Mouse (Mus musculus): ENCODE measurements around the gene Chmp3.

The Chmp3 gene

DNA sequence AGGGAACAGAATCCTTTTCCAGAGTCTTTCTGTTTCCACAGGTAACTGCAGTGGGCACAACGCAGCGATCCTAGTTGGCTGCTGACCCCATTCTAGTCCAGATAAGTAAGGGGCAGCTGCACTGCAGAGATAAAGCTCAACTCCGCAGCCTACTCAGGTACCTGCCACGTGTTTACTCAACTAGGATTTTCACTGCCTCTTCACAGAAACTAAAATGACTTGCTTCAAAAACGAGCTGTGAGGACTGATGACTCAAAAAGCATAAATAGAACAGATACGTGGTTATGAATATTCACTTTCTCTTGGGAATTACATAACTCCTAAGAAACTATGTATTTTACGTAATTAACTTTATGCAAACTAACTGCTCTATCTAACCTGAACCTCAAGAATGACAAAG lies 66.4 kb downstream of the Chmp3 start:
- DNase-seq (ENCODE audit: low spot score), result no peak

DNA sequence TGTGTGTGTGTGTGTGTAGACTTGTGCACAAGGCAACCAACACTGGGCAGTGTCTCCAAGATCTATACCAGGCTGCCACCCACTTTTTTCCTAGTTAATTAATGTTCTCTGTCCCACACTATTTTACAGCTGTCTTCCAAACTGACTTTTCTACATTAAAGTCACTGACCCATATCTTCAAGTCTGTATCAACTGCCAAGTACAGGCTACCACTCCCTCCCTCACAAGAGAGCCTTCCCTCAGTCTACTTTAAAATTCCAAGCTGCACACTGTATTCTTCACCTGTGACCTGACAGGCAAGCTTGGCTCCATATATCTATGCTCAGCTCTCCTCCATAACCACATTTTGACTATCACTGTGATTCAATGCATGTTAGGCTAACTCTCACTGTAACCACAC lies 69.6 kb downstream of the Chmp3 start:
- DNase-seq (ENCODE audit: low spot score), result no peak

DNA sequence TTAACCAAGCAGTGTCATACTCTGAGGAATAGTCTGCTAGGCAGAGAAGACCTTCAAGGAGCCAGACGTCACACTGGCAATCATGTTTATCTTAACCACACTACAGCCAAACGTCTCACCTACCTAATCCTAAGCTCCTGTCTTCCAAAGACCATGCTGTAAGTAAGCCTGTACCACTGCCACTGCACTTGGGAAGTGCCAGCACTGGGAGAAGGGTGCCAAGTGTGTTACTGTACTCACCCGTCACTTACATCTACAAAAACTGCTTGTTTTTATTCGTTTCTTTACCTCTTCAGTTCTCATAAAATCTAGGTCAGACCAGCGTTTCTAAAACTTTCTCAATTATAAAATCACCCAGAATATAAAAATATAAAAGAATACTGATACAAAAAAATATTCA lies 73.4 kb downstream of the Chmp3 start:
- no peak for DNase-seq (ENCODE audit: low spot score)

DNA sequence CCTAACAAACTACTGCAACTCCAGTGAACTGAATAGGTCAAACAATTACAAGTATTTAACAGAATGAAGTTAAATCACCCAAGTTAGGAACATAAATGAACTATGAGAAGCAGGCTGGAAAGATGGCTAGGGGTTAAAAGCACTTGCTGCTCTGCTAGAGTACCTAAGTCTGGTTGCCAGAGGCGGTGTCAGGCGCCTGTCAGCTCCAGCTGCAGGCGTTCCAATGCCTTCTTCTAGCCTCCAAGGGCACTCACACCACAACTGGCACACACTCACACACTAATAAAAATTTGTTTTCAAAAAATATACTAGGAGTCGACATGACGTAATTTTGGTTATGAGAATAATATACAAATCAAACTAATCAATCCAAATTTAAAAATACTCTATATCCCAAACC lies 78.0 kb downstream of the Chmp3 start:
- no peak for DNase-seq (ENCODE audit: low spot score)

DNA sequence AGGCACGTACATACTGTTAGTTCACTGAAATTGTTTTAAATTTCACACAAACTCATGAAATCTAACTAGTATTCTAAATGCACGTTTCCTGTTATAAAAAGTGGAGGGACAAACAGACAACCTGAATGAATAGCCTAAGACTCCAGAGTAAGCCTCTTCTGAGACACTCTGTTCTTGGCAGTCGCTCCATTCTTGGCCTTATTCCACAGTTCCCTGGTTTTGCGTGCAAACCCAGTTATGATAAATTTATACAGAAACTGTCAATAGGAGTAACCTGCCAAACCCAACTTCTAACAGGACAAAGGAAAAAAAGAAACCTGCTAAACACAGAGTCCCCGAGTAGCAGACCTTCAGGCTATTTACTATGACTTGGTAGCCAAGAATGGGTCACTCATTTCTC lies 78.4 kb downstream of the Chmp3 start:
- DNase-seq (ENCODE audit: low spot score), result no peak

- DNase-seq (ENCODE audit: low spot score), result no peak
Measured at GRCm38 (mm10) chr6:71624723-71625122, 81.1 kb downstream of the Chmp3 start.

DNA sequence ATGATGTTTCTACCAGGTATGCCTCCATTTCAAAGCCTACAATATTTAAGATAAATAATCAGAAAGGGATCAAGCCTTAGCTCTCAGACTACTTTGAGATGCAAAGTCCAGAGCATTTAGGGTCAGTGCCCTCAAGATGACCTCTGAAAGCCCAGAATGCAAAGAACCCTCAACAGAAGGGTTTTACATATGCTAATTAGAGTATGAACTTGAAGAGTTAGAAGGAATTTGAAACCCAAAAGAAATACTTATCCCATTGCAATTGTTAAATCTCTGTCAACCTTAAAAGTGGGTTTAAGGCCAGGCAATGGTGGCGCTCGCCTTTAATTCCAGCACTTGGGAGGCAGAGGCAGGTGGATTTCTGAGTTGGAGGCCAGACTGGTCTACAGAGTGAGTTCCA lies 82.4 kb downstream of the Chmp3 start:
- no peak for DNase-seq (ENCODE audit: low spot score)

DNA sequence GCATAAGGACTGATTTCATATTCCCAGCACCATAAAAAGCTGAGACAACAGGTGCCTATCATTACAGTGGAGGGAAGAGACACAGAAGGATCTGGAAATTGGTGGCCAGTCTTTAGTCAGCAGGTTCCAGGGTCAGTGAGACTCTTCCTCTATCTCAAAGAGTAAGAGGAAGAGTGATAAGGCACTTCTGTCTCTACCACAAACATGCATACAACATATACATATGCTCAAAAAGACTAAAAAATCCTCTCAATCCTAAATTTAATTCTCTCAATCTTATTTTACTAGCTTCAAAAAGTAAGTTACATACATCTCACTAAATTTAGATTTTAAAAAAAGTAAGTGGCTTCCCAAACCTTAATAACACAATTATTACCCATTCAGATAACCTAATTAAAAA lies 83.7 kb downstream of the Chmp3 start:
- no peak for DNase-seq (ENCODE audit: low spot score)

DNA sequence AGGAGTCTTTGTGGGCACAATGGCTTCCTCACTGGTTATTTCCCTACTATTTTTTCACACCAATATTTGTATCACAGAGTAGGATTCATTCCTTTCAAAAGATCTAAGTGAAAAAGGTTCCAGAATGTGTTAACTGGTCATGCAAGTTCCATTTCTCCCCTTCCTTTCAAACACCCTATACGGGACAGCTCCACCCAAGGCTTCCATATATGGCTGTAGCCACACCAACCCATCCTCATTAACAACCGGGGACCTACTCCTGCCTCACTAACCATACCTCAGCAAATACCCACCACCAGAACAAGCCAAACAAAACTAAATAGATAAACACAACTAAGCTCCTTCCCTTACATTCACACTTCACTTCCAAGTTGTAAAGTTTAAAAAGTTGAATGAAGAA lies 87.6 kb downstream of the Chmp3 start:
- no peak for DNase-seq (ENCODE audit: low spot score)

DNA sequence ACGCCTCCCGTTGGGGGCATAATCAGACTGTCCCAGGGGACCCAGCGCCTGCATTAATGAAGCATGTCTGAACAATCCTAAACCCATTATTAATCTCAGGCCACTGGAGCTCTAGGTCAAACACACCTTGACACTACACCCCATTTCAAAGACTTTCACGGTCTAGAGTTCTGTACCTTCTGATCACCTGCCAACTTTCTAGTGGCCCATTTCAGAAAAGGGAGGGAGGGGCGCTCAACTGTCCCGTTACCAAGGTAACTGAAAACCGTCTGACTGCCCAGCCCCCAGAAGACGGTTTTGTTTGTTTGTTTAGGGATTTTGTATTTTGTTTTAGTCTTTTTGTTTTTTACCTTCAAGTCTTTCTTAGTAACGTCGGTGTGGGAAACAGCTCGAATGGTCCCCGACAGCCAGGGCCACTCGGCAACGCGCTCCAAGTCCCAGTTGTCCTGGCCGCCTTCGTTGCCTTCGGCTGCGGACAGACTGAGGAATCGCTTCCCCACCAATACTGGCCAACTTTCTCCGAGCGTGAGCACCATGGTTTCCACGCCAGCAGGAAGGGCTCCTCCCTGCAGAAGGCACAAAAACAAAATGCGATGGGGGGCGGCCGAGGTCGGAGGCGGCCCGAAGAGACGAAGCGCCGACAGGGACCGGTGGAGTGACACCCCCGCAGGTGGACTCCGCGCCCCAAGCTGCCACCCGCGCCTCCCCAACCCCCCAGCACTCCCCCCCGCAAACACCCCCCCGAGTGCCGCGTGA lies 88.3 kb downstream of the Chmp3 start:
- DNase-seq (ENCODE audit: low spot score), result peak; percentile 35
